Mouse (Mus musculus): ENCODE data around the gene AA467197.
A peak's percentile ranks its signal among the peaks of the same experiment; 100 is the strongest.

Gene AA467197

DNA sequence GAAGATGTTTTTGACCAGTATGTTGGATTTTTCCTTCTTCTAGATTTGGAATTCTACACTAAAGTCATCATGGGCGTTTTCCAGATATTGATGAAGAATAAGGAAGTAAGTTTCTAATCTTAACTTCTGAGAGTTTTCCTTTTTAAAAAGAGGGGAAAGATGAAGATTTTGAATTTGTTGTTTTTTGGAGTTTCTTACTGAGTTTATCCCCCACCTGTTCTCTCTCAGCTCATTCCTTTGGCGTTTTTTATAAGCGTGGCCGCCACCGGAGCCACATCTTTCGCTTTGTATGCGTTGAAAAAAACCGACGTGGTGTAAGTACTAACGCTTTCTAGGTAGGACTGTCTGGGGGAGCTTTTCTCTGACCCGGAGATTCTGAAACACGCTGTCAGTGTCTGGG lies 1.2 kb downstream of the AA467197 start:
- no peak for DNase-seq (ENCODE audit: low read depth, low spot score)

DNA sequence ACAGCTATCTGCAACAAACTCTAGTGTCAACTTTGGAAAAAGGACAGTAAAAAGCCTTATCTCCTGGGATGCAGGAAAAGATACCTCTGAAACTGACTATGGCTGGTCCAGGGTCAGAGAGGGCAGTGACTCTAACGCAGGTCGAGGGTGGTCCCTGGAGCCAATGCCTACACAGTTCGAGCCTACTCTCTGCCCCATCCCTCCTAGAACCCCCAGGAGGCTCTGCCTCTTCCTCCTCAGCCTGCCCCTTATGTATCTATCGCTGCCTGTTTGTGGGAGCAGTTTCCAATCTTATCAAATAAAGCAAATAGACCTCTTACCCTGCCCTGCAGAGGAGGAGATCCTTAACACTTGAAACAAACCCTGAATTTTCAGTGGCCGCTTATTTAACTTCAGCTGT lies 1.9 kb downstream of the AA467197 start:
- no peak for DNase-seq (ENCODE audit: low read depth, low spot score)

DNA sequence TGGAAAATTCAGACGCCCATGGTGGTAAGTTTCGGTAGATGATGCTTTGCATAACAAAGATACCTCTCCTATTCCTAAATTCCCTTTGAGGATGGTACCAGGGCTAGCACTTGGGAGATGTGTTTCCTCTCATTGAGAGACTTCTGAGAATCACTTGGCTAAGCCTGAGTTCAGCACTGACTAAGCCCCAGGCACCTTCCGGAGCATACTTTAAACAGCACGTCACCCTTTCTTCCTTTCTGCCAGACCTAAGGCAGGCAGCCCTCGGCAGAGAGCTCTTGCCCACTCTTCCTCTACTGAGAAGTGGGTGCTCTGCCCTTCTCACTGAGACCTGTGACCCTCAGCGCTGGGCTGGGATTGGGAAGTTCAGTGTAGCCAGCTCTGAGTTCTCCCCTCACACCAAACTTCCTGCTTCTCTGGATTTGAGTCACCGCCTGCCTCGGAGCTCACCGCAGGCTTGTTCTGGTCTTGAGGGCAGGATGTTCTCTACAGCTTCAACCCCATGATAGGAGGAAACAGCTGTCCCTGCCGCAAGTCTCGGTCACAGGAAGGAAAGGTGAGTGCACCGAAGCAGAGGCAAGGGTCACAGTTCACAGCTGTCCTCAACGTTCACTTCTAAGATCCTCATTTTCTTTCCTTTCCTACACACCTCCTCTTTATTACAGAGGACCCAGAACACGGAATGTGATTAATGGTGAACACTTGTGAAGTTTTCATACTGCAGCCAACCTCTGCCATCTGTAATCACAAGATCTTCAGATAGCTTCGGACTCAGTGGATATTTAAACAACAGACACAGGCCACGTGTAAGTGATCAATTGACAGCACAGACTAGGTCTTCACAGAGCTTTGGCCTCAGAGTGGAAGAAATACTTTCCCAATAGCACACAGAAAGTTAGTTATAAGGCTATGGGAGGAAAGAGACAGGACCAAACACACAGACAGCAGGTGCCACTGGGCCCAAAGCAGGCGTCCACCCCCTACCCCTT lies 15.6 kb downstream of the AA467197 start:
- DNase-seq (ENCODE audit: low read depth, low spot score) = no peak

DNA sequence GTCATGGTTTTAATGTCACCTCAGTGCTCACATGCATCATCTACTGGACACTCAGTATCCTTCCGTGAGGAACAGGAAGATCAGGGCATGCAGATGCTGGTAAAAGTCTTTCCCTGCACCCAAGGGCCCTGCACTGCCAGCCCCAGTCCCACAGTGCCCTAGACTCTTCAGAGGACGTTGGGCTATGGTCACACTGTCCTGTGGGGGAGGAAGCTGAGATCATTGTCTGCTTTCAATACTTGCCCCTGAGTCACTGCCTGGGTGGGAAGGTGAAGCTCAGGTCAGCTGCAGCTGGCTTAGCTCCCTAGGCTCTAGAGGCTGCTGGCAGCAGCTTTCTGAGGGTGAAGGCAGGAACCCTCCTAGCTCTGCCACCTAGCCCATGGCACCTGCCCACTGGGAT lies 19.3 kb downstream of the AA467197 start:
- DNase-seq (ENCODE audit: low read depth, low spot score) = no peak

DNA sequence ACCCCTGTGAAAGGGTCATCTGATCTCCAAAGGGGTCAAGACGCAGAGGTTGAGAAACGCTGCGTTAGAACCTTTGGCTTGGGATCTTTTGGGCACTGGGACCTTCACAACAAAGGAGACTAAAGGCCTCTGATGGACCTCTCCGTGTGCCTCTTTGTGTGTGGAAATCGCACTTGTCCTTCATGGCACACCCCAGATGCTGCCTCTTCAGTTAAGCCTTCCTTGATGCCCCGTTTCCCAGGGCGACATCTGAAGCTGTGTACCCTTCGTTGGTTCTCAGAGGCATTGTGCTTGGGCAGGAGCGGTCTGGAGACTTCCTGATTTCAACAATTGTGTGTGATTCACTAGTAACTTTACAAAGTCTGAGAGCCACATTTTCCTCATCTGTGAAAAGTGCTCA lies 20.0 kb downstream of the AA467197 start:
- no peak for DNase-seq (ENCODE audit: low read depth, low spot score)

DNA sequence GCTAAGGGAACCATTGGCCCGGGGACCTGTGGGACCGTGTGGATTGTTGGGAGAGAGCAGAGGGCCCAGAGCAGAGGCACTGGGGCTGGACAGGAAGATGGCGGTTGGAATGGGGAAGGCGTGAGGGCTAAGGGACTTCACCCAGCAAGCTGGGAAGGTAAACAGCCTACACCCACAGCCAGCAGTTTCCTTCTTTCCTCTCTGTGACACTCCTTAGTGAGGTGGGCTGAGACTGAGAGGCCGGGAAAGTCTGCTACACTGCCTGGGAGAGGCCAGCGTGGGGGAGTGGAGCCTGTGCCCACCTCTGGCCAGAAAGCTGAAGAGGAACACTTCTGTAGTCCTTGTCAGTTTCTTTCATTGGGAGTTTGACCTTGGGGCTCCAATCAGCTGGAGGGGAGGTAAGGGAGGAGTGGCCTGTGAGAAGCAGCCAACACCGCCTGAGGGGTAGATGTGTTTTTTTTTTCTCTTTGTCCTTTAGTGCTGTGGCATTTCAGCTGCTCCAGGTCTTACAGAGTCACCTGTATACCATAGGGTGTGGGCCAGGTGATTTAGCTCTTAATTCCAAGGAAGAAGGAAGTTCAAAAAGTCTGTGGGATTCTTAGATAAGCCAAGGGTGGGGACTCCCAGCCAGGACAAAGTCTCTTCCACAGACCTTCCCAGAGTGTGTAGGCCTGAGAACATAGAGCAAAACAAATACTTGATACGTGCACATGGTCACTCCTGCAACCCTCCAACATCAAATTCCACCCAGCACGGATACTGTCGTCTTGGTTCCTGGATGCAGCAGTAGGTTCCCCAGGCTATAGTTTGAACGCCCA lies 21.1 kb downstream of the AA467197 start:
- DNase-seq (ENCODE audit: low read depth, low spot score) = no peak

DNA sequence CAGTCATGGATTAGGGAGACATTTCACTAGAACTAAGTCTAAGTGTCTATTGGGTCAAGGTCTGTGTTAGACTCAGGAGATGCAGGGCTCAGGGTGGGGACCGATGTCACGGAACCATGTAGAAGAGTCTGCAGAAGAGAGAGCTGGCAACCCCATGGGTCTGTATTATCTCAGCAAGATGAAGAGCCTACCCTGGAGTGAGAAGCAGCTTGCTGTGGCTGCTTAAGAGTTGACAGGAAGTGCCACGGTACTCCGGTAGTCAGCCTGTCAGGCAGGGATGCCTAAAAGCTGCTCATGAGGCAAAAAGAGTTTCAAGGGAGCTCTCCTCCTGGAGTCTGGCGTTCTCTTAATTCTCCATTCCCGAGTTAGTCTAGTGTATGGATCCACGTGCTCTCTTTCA lies 23.0 kb downstream of the AA467197 start:
- no peak for DNase-seq (ENCODE audit: low read depth, low spot score)

DNA sequence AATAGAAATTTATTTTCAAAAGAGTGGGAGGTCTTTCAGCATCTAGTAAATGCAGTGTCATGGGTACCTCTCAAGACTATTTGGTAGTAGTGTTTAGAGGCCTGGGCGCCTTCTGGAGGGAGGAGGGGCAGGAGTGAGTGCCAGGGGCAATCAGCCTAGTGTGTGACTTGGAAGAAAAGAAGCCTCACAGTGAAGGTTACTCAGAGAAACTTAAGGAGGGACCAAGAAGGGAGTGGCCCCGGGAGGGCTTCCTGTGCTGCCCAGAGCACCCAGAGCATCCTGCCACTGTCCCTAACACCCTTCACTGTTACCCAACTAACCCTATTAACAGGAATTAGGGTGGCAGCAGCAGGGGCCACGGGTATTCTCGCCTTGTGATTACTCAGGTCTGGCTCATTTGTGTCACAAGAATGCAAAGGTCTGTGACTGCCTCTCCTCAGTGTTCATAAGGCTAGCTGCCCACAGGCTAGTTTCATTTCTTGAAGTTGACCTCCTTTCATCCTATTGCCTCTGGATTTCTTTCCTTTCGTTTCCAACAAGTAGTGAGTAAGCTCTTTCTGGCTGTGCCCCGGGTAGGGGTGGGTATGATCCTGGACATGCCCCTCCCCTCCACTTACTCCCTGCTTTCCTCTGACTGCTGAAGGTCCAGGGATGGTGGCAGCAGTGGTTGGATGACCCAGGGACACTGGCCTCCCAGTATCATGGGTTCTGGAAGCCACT lies 28.6 kb downstream of the AA467197 start:
- DNase-seq (ENCODE audit: low read depth, low spot score) = no peak

DNA sequence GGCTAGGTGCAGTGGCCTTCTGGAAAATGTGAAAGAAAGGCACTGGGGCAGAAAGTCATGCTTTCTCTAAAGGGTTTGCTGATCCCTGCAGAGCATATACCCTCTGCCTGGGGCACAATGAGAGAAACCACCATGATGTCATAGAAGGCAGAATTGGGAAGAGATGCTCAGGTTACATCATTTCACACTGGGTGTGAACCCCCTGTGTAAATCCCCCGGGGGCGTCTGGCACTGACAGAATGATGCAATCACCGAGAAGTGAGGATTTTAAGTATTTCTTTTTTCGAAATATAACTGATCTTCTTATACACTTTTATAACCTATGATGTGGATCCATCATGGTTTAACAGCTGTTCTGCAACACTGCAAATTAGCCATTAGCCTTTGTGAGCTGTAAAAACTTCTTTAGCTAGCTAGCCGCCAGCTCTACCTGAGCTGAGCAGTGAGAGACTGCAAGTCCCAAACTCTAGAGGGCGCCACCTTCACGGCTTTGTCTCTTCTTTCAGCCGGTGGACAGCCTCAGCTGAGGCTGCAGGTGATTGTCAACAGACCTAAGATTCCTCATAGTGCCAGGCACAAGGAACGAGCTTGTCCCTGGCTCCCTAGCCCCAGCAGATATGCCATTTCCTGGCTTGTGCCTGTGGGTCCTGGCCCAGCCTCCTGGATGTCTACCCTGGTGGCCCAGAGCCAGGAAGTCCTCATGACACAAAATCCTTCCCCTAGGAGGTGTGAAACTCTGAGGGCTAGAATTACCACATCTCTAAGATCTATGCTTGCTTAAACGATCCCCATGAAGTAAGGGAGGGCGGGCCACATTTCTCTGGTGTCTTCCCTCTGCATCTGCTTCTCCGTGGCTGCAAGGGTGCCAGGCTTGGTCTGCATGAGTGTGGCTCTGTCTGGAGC lies 29.4 kb downstream of the AA467197 start:
- DNase-seq (ENCODE audit: low read depth, low spot score) = no peak

DNA sequence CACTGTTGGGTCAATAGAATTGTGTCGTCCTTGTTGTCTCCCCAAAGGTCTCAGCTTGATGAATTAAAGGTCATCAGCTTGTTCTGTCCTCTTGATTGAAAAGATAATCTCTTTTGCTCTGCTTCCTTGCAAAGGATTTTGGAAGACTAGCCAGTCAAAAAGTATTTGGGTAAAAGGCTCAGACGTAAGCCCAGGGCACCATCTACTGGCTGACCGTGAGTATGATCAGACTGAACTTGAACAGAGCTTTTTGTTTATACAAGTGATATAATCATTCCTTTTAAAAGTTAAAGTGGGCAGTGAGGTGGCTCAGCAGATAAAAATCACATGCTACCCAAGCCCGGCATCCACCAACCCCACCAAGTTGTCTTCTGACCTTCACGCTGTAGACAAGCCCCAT lies 31.1 kb downstream of the AA467197 start:
- DNase-seq (ENCODE audit: low read depth, low spot score) = peak; percentile 3

DNA sequence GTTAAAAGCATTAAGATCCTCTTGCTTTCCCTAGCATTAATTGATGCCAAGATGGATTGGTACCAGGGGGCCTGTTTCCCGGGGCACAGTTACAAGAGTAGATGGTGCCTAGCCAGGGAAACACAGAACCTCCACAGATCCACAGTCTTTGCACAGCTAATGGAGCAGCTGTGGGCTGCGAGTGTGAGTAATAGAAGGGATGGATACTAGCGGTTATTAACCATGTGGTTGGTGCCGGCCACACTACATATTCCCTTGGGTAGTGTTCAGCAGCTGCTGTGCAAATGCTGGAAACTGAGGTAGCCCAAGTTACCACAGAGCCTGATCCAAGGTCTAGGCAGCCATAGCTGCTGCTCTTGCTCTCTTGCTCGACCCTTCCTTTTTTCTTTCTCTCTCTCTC lies 34.9 kb downstream of the AA467197 start:
- no peak for DNase-seq (ENCODE audit: low read depth, low spot score)

DNA sequence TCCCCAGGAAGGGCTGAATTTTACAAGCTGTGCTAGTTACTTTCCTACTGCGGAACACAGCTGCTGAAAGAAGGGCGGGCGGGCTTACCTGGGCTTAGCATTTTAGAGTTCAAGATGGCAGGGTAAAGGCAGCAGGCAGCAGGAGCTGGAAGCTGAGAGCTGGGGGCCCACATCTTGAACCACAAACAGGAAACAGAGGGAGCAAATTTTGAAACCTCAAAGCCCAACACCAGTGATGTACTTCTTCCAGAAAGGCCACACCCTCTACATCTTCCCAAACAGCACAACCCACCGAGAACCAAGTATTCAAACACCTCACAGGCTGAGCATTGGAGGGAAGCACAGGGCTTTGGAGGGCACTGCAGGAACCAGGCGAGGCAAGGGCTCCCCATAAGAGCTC lies 36.1 kb downstream of the AA467197 start:
- no peak for DNase-seq (ENCODE audit: low read depth, low spot score)

DNA sequence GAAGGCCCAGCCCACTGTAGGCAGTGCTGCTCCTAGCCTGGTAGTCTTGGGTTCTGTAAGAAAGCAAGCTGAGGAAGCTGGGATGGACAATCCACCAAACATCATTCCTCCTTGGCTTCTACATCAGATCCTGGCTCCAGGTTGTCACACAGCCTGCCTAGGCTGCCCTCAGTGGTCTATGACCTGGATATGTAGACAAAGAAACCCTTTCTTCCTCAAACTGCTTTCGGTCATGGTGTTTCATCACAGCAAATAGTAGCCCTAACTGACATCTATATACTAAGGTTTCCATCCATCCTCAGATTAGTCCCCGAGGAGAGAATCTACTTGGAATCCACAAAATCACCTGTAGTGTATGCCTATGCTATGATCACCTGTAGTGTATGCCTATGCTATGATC lies 38.3 kb downstream of the AA467197 start:
- DNase-seq (ENCODE audit: low read depth, low spot score) = no peak

DNA sequence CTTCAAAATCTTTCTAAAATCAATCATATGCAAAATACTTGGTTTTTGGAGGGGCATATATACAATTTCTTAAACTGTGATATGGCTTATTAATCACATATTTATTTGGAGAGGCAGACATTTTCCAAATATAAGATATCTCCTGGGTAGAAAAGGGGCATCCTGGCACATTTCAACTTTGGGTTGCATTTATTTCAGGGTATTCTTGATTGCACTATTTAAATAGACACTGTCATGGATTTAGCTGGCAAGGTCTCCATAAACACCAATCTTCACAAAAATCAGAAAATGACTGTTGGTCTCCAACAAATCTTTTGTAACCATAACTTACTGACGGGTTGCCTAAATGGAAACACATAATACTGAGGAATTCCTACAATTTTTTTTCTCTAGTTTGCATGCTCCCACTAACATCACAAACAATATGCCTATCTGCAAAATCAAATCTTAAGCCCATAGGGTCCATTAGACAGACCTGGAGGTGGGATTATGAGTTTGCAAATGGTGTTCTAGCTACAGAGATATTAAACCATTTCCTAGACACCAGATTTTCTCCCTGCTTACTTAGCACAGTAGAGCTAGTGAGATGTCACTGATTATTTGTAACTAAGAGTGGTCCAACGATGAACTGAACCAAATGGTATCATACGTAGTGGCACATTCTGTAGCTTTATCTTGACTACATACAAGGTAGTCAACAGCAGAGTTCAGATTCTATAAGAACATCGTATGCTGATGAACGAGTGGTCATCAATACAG lies 44.8 kb downstream of the AA467197 start:
- DNase-seq (ENCODE audit: low read depth, low spot score) = no peak

DNA sequence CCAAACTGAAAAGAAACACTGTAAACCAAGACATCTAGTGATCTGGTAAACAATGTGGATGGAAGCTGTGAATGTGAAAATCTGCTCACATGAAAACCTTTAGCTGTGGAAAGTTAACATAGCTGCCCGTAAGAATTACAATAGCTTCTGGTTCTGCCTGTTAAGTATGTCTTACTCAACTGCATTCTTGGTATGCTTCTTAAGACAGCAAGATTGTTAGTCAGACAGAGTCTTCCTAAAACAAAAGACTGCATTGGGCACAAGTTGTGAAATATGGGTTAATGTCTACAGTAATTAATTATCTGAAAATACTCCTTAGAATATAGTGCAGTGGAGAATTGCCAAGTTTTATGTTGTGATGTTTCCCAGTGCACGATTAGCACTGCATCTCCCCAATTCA lies 45.7 kb downstream of the AA467197 start:
- DNase-seq (ENCODE audit: low read depth, low spot score) = no peak

DNA sequence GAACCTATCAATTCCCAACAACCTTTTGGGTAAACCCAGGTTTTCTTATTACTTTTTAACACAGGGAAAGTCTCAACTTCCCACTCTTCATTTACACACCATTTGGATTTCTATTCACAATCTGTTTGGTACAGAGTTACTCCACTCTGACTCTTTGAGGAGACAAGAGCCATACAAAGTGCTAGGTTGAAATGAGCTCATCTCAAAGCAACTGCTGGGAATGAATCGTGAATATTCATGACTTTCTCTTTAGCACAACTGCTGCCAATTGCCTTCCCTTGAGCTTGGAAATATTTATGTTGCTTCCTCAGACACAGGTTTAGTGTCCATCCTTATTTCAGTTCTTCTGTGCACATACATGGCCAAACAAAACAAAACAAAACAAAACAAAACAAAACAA lies 46.9 kb downstream of the AA467197 start:
- DNase-seq (ENCODE audit: low read depth, low spot score) = no peak

DNA sequence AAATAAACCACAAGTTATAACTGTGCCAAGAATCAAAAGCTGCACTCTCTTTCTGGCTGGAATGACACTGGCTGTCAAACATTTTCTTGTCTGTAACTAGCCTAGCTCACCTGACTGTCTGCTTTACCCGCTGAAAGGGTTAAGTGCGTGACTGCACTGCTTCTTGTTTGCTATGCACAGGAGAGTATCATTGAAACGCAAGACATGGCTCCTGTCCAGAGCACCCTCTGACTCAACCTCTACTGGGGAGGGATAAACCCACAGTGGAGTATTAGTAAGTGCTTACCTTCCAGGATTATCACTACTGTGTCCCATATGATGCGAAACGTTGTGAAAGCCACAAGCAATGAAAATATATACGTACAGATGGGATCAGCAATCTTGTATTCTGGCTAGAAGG lies 49.9 kb downstream of the AA467197 start:
- DNase-seq (ENCODE audit: low read depth, low spot score) = no peak

Data from brain, embryonic 18.5 days (tissue).